Mouse (Mus musculus): Measurements from ENCODE around the gene Tgm2. TPM values are rescaled to one million over a fixed set of nuclear protein-coding genes. Genes with fewer than 3 reads are reported as not detected.

Gene Tgm2
- total RNA-seq, 1 experiment = 25.0 TPM

DNA sequence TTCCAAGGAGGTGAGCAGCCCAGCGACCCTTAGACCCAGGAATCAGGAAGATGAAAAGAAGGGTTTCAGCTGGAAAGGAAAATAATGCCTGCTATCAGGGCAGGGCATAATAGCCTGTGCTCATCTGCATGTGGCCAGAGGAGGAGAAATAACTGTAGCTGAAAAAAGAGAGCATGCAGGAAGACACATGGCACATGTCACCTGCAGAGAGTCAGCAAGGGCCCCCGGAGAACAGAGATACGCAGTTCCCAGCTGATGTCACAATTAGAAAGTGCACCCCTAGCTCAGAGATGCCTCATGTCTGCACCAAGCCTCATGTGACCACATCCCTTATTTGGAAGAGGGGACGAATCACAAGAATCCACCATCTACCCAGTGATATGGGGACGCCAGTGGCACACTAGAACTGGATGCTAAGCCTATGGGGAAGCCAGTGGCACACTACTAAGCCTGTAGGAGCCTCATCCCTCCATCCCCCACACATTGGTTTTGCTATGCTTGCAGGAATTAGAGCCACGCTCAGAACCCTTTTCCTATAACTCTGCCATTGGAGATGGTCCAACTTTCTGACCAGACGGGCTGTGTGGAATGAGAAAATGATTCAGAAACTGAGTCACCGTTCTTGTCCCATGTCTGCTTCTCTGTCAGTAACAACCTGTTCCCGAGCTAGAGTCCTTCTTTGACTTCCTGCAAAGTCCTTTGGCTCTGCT lies 21.4 kb upstream of the Tgm2 start:
- Histone ChIP-seq H3K36me3 (ENCODE audit: control insufficient read depth, insufficient read depth, low read length, poor library complexity, severe bottlenecking) (no peaks in the 10 kb centered on the region), H3K9me3 (ENCODE audit: control insufficient read depth, insufficient read depth, low read depth, low read length) (no peaks in the 10 kb centered on the region), H3K4me3 (ENCODE audit: insufficient read depth in 1 of 2, low read depth in 1 of 2, low read length in 2 of 2, poor library complexity in 1 of 2, severe bottlenecking in 1 of 2) (no peak overlapping the region), H3K27ac (ENCODE audit: insufficient read depth, low read depth, low read length, poor library complexity, severe bottlenecking) (no peak overlapping the region), H3K9ac (ENCODE audit: insufficient read depth, low read depth, low read length, poor library complexity, severe bottlenecking) (no peak overlapping the region), H3K4me1 (ENCODE audit: control insufficient read depth in 2 of 2, insufficient read depth in 2 of 2, low read length in 2 of 2, poor library complexity in 1 of 2) (peaks cover 5 to 9% of the 10 kb centered on the region in 2 experiments; a peak in 2 of 4 replicates)
- TF ChIP-seq MAFK (IDR thresholded peaks at IDR 0.05; ENCODE audit: insufficient read depth, low read depth, low read length) = no peak
- no peak for TF ChIP-seq ZC3H11A (IDR thresholded peaks at IDR 0.05; ENCODE audit: borderline replicate concordance, low read depth, low read length)
- no peak for TF ChIP-seq HCFC1 (IDR thresholded peaks at IDR 0.05; ENCODE audit: borderline replicate concordance, insufficient read depth, low read length)
- no peak for TF ChIP-seq CHD2 (IDR thresholded peaks at IDR 0.05; ENCODE audit: low read depth, low read length)
- TF ChIP-seq ZNF384 (IDR thresholded peaks at IDR 0.05; ENCODE audit: low read depth, low read length) = no peak
- in situ Hi-C loops (cut with MboI; ENCODE audit: low sequenced_read_pairs in 2 of 2, unreplicated experiment in 2 of 2) = no loop called here
- no peak for DNase-seq (ENCODE audit: low read depth, low spot score)

DNA sequence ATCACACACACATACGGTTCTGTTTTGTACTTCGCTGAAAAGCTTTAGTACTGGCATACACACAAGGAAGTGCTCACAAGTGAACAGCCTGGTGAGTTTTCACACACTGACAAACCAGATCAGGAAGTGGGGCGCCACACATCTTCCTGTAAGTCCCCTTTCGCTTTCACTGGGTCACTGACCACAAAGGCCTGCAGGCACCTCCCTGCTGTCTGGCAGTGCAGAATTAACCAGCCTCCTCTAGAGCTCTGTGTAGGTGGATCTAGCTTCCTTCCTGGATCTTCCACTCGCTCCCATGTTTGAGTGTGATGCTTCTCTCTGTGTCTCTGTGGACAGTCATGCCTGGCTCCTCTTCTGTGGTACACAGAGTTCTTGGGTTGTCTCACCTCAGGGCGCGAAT lies 20.4 kb upstream of the Tgm2 start:
- DNase-seq (ENCODE audit: low read depth, low spot score) = no peak
- Histone ChIP-seq H3K9me3 (ENCODE audit: control insufficient read depth, insufficient read depth, low read depth, low read length) (no peaks in the 10 kb centered on the region), H3K9ac (ENCODE audit: insufficient read depth, low read depth, low read length, poor library complexity, severe bottlenecking) (no peak overlapping the region), H3K27ac (ENCODE audit: insufficient read depth, low read depth, low read length, poor library complexity, severe bottlenecking) (no peak overlapping the region), H3K4me1 (ENCODE audit: control insufficient read depth in 2 of 2, insufficient read depth in 2 of 2, low read length in 2 of 2, poor library complexity in 1 of 2) (peaks cover 5 to 9% of the 10 kb centered on the region in 2 experiments; a peak in 2 of 4 replicates), H3K36me3 (ENCODE audit: control insufficient read depth, insufficient read depth, low read length, poor library complexity, severe bottlenecking) (no peaks in the 10 kb centered on the region), H3K4me3 (ENCODE audit: insufficient read depth in 1 of 2, low read depth in 1 of 2, low read length in 2 of 2, poor library complexity in 1 of 2, severe bottlenecking in 1 of 2) (no peak overlapping the region)
- TF ChIP-seq HCFC1 (IDR thresholded peaks at IDR 0.05; ENCODE audit: borderline replicate concordance, insufficient read depth, low read length) (no peak), CHD2 (IDR thresholded peaks at IDR 0.05; ENCODE audit: low read depth, low read length) (no peak), ZC3H11A (IDR thresholded peaks at IDR 0.05; ENCODE audit: borderline replicate concordance, low read depth, low read length) (no peak), ZNF384 (IDR thresholded peaks at IDR 0.05; ENCODE audit: low read depth, low read length) (no peak), MAFK (IDR thresholded peaks at IDR 0.05; ENCODE audit: insufficient read depth, low read depth, low read length) (no peak)
- in situ Hi-C loops (cut with MboI; ENCODE audit: low sequenced_read_pairs in 2 of 2, unreplicated experiment in 2 of 2) = no loop called here

DNA sequence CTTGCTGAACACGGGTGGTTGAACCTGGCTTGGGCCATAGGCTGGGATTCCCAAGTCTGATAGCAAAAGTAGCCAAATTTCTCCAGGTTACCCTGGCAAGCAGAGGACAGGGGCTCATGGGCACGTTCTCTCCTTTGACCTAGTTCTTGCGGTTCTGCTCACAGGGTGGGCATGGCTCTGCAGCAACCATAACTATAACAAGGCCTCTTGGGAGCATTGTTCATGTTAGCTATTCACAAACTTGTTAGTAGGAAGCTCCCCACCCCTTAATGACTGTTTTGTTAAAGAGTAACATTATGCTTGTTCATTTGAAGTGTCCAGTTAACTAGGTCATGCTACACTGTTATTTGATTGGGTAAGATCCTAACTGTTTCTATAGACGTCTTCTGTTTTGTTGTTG lies 19.5 kb upstream of the Tgm2 start:
- DNase-seq (ENCODE audit: low read depth, low spot score) = no peak
- peaks cover 5 to 9% of the 10 kb centered on the region in 2 experiments; a peak in 2 of 4 replicates for H3K4me1 ChIP-seq (ENCODE audit: control insufficient read depth in 2 of 2, insufficient read depth in 2 of 2, low read length in 2 of 2, poor library complexity in 1 of 2)
- no peaks in the 10 kb centered on the region for H3K9me3 ChIP-seq (ENCODE audit: control insufficient read depth, insufficient read depth, low read depth, low read length)
- TF ChIP-seq MAFK (IDR thresholded peaks at IDR 0.05; ENCODE audit: insufficient read depth, low read depth, low read length) (no peak), ZNF384 (IDR thresholded peaks at IDR 0.05; ENCODE audit: low read depth, low read length) (no peak), HCFC1 (IDR thresholded peaks at IDR 0.05; ENCODE audit: borderline replicate concordance, insufficient read depth, low read length) (no peak), ZC3H11A (IDR thresholded peaks at IDR 0.05; ENCODE audit: borderline replicate concordance, low read depth, low read length) (no peak), CHD2 (IDR thresholded peaks at IDR 0.05; ENCODE audit: low read depth, low read length) (no peak)
- H3K27ac ChIP-seq (ENCODE audit: insufficient read depth, low read depth, low read length, poor library complexity, severe bottlenecking) = no peak overlapping the region
- H3K36me3 ChIP-seq (ENCODE audit: control insufficient read depth, insufficient read depth, low read length, poor library complexity, severe bottlenecking) = no peaks in the 10 kb centered on the region
- no peak overlapping the region for H3K4me3 ChIP-seq (ENCODE audit: insufficient read depth in 1 of 2, low read depth in 1 of 2, low read length in 2 of 2, poor library complexity in 1 of 2, severe bottlenecking in 1 of 2)
- H3K9ac ChIP-seq (ENCODE audit: insufficient read depth, low read depth, low read length, poor library complexity, severe bottlenecking) = no peak overlapping the region
- in situ Hi-C loops (cut with MboI; ENCODE audit: low sequenced_read_pairs in 2 of 2, unreplicated experiment in 2 of 2) = no loop called here

DNA sequence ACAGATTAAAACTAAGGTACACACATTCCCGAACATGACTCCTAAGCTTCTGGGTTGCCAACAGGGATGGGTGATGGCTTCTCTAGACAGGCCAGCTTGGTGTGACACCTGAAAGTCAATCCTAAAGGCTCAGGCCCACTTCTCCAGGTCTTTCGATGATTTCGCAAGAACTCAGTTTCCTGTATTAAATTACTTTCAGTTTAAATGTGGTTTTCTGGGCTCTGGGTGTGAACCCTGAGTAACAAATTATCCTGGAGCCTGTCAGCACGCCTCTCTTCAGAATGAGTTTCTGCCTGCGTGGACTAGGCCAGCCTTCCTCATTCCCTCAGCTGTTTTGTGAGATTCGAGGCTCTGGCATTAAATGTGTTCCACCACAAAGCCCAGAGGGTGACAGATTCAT lies 16.8 kb upstream of the Tgm2 start:
- H3K9me3 ChIP-seq (ENCODE audit: control insufficient read depth, insufficient read depth, low read depth, low read length) = no peaks in the 10 kb centered on the region
- no peak for DNase-seq (ENCODE audit: low read depth, low spot score)
- H3K36me3 ChIP-seq (ENCODE audit: control insufficient read depth, insufficient read depth, low read length, poor library complexity, severe bottlenecking) = no peaks in the 10 kb centered on the region
- H3K4me3 ChIP-seq (ENCODE audit: insufficient read depth in 1 of 2, low read depth in 1 of 2, low read length in 2 of 2, poor library complexity in 1 of 2, severe bottlenecking in 1 of 2) = no peak overlapping the region
- H3K4me1 ChIP-seq (ENCODE audit: control insufficient read depth in 2 of 2, insufficient read depth in 2 of 2, low read length in 2 of 2, poor library complexity in 1 of 2) = 0 out of 4 replicates have a peak, but pooled peaks cover 0 to 2% of the 10 kb centered on the region in 2 experiments
- in situ Hi-C loops (cut with MboI; ENCODE audit: low sequenced_read_pairs in 2 of 2, unreplicated experiment in 2 of 2) = no loop called here
- TF ChIP-seq MAFK (IDR thresholded peaks at IDR 0.05; ENCODE audit: insufficient read depth, low read depth, low read length) (no peak), ZC3H11A (IDR thresholded peaks at IDR 0.05; ENCODE audit: borderline replicate concordance, low read depth, low read length) (no peak), HCFC1 (IDR thresholded peaks at IDR 0.05; ENCODE audit: borderline replicate concordance, insufficient read depth, low read length) (no peak), CHD2 (IDR thresholded peaks at IDR 0.05; ENCODE audit: low read depth, low read length) (no peak), ZNF384 (IDR thresholded peaks at IDR 0.05; ENCODE audit: low read depth, low read length) (no peak)
- H3K9ac ChIP-seq (ENCODE audit: insufficient read depth, low read depth, low read length, poor library complexity, severe bottlenecking) = no peak overlapping the region
- H3K27ac ChIP-seq (ENCODE audit: insufficient read depth, low read depth, low read length, poor library complexity, severe bottlenecking) = no peak overlapping the region
